Mouse (Mus musculus) gastrocnemius, postnatal 4 days (tissue): ENCODE measurements at regions not wholly inside any gene's neighbourhood (a gene's known extent, or its start where the extent isn't known, plus 50 kb on each side); places are given as distances from the start of the nearest gene placed in this dataset.
A peak's percentile ranks its signal among the peaks of the same experiment; 100 is the strongest.

ENCODE experiments used
- DNase-seq, 2 experiments: peaks; one replicate each; pipeline ENCODE4 v3.0.0; 2021 to 2022; ENCODE audit warnings: low spot score in 2 of 2, mixed read lengths in 2 of 2

GRCm38 (mm10) chr15:39998063-39998462 is 136.1 kb upstream of the 9330182O14Rik start:
- DNase-seq, result no peak

GRCm38 (mm10) chr15:40000022-40000421 is 134.1 kb upstream of the 9330182O14Rik start:
- no peak for DNase-seq

- no peak for DNase-seq
Observed at GRCm38 (mm10) chr15:40005096-40005495, 129.1 kb upstream of the 9330182O14Rik start.

- DNase-seq, result no peak
Observed at GRCm38 (mm10) chr15:40007844-40008243, 126.3 kb upstream of the 9330182O14Rik start.

GRCm38 (mm10) chr15:40013833-40014232 is 120.3 kb upstream of the 9330182O14Rik start:
- DNase-seq, result no peak

GRCm38 (mm10) chr15:40017019-40017418 is 117.1 kb upstream of the 9330182O14Rik start:
- no peak for DNase-seq

- no peak for DNase-seq
Observed at GRCm38 (mm10) chr15:40017597-40017996, 116.6 kb upstream of the 9330182O14Rik start.

GRCm38 (mm10) chr15:40018047-40018791 is 115.9 kb upstream of the 9330182O14Rik start:
- no peak for DNase-seq

GRCm38 (mm10) chr15:40018792-40019151 is 115.4 kb upstream of the 9330182O14Rik start:
- no peak for DNase-seq

GRCm38 (mm10) chr15:40019226-40019625 is 114.9 kb upstream of the 9330182O14Rik start:
- DNase-seq, result no peak

- DNase-seq, result no peak
Observed at GRCm38 (mm10) chr15:40020097-40020496, 114.1 kb upstream of the 9330182O14Rik start.

- DNase-seq, result no peak
Observed at GRCm38 (mm10) chr15:40020646-40021045, 113.5 kb upstream of the 9330182O14Rik start.

GRCm38 (mm10) chr15:40023195-40023594 is 111.0 kb upstream of the 9330182O14Rik start:
- no peak for DNase-seq

GRCm38 (mm10) chr15:40032088-40032487 is 102.1 kb upstream of the 9330182O14Rik start:
- no peak for DNase-seq

- no peak for DNase-seq
Observed at GRCm38 (mm10) chr15:40036181-40036580, 98.0 kb upstream of the 9330182O14Rik start.

- no peak for DNase-seq
Observed at GRCm38 (mm10) chr15:40037266-40037665, 96.9 kb upstream of the 9330182O14Rik start.

GRCm38 (mm10) chr15:40046219-40046618 is 87.9 kb upstream of the 9330182O14Rik start:
- no peak for DNase-seq

- DNase-seq, result no peak
Observed at GRCm38 (mm10) chr15:40047100-40047499, 87.1 kb upstream of the 9330182O14Rik start.

GRCm38 (mm10) chr15:40068051-40068450 is 66.1 kb upstream of the 9330182O14Rik start:
- DNase-seq, result no peak

- DNase-seq, result peak in 1 of 2 experiments; percentile 24
Observed at GRCm38 (mm10) chr15:40075334-40075893, 58.8 kb upstream of the 9330182O14Rik start.

- DNase-seq, result no peak
Observed at GRCm38 (mm10) chr15:40079872-40080271, 54.3 kb upstream of the 9330182O14Rik start.
